Mouse (Mus musculus) stomach, postnatal 0 days (tissue): Measurements from ENCODE around the gene Rag2.

Experiments
- CTCF ChIP-seq: IDR thresholded peaks from 2 replicates; pipeline ENCODE4 v1.5.1; 2016; ENCODE audit warnings: antibody characterized with exemption, low read depth, mild to moderate bottlenecking, moderate library complexity
- EP300 ChIP-seq: optimal IDR thresholded peaks from 2 replicates; pipeline ENCODE3; 2016; ENCODE audit warnings: antibody characterized with exemption

GRCm38 (mm10) chr2:101628297-101629236, 4.0 kb downstream of the Rag2 start:
- TF ChIP-seq EP300 (no peak), CTCF (peak; percentile 30)
